Mouse (Mus musculus): Measurements from ENCODE around the gene Hook2.

Hook2 gene

GRCm38 (mm10) chr8:84973079-84973478, 17.3 kb upstream of the Hook2 start:
- DNase-seq (ENCODE audit: low spot score in 2 of 2) = no peak

GRCm38 (mm10) chr8:84973803-84974542, 16.4 kb upstream of the Hook2 start:
- peak; percentile 50 to 59 for DNase-seq (ENCODE audit: low spot score in 2 of 2)

GRCm38 (mm10) chr8:84974543-84975142, 15.8 kb upstream of the Hook2 start:
- DNase-seq (ENCODE audit: low spot score in 2 of 2) = peak; percentile 28 to 38

GRCm38 (mm10) chr8:84975434-84975833, 15.0 kb upstream of the Hook2 start:
- DNase-seq (ENCODE audit: low spot score in 2 of 2) = peak; percentile 77 to 85

GRCm38 (mm10) chr8:84976031-84976762, 14.2 kb upstream of the Hook2 start:
- DNase-seq (ENCODE audit: low spot score in 2 of 2) = peak; percentile 94

GRCm38 (mm10) chr8:84976763-84977434, 13.5 kb upstream of the Hook2 start:
- no peak for DNase-seq (ENCODE audit: low spot score in 2 of 2)

GRCm38 (mm10) chr8:84977435-84978247, 12.8 kb upstream of the Hook2 start:
- DNase-seq (ENCODE audit: low spot score in 2 of 2) = peak; percentile 82 to 84

GRCm38 (mm10) chr8:84978248-84978940, 12.0 kb upstream of the Hook2 start, which contains the start of gene Junb:
Gene Junb, minus strand, starts transcription at chr8:84978718.
- DNase-seq (ENCODE audit: low spot score in 2 of 2) = peak; percentile 82 to 90

GRCm38 (mm10) chr8:84979599-84980421, 10.6 kb upstream of the Hook2 start:
- DNase-seq (ENCODE audit: low spot score in 2 of 2) = peak; percentile 88 to 92

GRCm38 (mm10) chr8:84980622-84981358, 9.6 kb upstream of the Hook2 start:
- peak; percentile 41 to 72 for DNase-seq (ENCODE audit: low spot score in 2 of 2)

GRCm38 (mm10) chr8:84981644-84982498, 8.5 kb upstream of the Hook2 start:
- peak in 1 of 2 experiments; percentile 32 for DNase-seq (ENCODE audit: low spot score in 2 of 2)

GRCm38 (mm10) chr8:84982499-84983011, 7.8 kb upstream of the Hook2 start:
- peak in 1 of 2 experiments; percentile 54 for DNase-seq (ENCODE audit: low spot score in 2 of 2)

- peak in 1 of 2 experiments; percentile 34 for DNase-seq (ENCODE audit: low spot score in 2 of 2)
Measured at GRCm38 (mm10) chr8:84984294-84985048, 5.9 kb upstream of the Hook2 start.

GRCm38 (mm10) chr8:84985049-84985683, 5.2 kb upstream of the Hook2 start:
- DNase-seq (ENCODE audit: low spot score in 2 of 2) = peak; percentile 24 to 49

GRCm38 (mm10) chr8:84985684-84986378, 4.6 kb upstream of the Hook2 start:
- peak; percentile 85 to 92 for DNase-seq (ENCODE audit: low spot score in 2 of 2)

Measured in spleen, postnatal 10 days (tissue).